Mouse (Mus musculus) splenic B cell, adult 2 months (primary cell): ENCODE measurements around the gene Vipr2.

Experiments used
- DNase-seq: peaks from one replicate; pipeline ENCODE4 v3.0.0-alpha.2; 2011; ENCODE audit warnings: low read depth, low spot score
- H3K27me3 ChIP-seq: 2 replicates; pipeline ENCODE4 v1.6.1; 2012; ENCODE audit warnings: mild to moderate bottlenecking, low read length, moderate library complexity, mixed read lengths; ENCODE audit not compliant: control insufficient read depth, poor library complexity, insufficient read depth, severe bottlenecking
- H3K36me3 ChIP-seq: 2 replicates; pipeline ENCODE4 v1.6.1; 2012; ENCODE audit warnings: mild to moderate bottlenecking, low read length, moderate library complexity, mixed read lengths; ENCODE audit not compliant: control insufficient read depth, poor library complexity, insufficient read depth, severe bottlenecking

Vipr2 gene

DNA sequence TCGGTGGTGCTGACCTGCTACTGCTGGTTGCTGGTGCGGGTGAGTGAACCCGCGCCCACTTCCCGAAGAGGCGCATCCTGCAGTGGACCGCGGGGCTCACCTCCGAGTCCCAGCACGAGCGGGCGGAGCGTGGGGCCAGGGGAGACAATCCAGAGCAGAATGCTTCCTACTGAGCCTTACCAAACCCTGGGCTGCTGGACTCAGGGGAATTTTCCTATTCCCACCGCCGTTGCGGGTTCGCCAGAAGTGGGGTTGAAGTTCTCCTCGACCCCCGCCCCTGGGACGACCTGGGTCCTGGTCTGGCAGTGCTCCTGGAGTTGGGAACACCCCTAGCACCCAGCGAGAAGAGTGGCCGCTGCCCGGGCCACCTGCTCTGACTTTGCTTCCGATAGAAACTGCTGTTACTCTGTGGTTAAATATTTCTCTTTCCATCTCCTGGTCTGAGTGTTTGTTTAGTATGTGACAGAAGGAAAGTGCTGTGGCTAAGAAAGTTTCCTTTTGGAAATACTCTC, 385 bp downstream of the Vipr2 start:
- no peaks in the 10 kb centered on the region for H3K36me3 ChIP-seq
- no peak for DNase-seq
- no peaks in the 10 kb centered on the region; the same call in 1 of the 2 replicates for H3K27me3 ChIP-seq

- Histone ChIP-seq H3K36me3 (no peaks in the 10 kb centered on the region), H3K27me3 (no peaks in the 10 kb centered on the region)
- no peak for DNase-seq
Measured at GRCm38 (mm10) chr12:116083125-116083524, 5.6 kb downstream of the Vipr2 start.

DNA sequence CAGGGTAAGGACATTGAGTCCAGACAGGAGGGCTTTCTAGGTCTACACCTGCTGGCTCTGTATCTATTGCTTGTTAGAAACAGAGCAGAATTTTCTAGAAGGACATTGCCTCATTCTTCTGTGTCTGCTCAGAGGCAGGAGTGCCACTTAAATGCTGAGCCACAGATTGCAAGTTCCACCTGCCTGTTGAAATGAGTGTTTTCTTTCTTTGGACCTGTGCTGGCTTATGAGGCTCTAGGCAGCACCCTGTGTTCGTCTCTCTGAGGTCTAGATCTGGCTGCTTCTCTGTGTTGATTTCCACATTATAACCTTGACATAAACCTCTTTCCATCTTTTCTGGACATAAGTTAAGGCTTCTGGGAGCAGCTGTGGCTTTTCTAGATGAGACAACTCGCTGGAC, 6.8 kb downstream of the Vipr2 start:
- no peaks in the 10 kb centered on the region for H3K27me3 ChIP-seq
- H3K36me3 ChIP-seq, result no peaks in the 10 kb centered on the region
- DNase-seq, result no peak

DNA sequence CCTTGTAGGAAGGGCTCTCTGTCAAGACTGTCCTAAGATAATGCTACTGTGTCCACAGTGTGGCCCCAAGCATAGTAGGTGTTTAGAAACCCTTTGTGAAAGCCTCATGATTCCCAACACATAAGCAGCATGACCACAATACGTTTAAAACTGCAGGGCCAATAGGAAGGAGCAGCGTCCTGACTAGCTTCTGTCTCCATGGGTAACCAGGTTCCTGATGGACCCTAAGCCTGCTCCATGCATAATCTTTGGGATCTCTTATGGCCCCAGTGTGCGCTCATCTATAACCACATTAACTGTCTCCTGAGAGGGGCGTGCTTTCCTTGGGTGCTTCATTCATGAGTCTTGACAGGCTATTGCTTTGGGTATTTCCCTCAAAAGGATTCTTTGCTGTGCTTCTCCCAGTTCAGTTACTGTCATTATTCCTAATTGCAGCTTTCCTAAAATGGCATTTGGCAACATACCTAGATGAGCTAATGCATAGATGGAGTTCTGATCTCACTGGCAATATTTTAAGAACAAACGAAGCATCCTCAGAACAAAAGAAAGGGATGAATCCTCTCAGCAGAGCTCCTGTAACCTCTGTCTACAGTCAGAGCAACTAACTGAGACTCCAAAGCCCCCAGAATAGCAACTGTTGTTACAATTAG, 9.6 kb downstream of the Vipr2 start:
- Histone ChIP-seq H3K36me3 (no peaks in the 10 kb centered on the region), H3K27me3 (no peaks in the 10 kb centered on the region)
- no peak for DNase-seq

GRCm38 (mm10) chr12:116089836-116090235, 12.3 kb downstream of the Vipr2 start:
- DNase-seq, result no peak
- Histone ChIP-seq H3K36me3 (no peaks in the 10 kb centered on the region), H3K27me3 (no peaks in the 10 kb centered on the region)

- no peaks in the 10 kb centered on the region for H3K27me3 ChIP-seq
- H3K36me3 ChIP-seq, result no peaks in the 10 kb centered on the region
- no peak for DNase-seq
Measured at GRCm38 (mm10) chr12:116094765-116095555, 17.4 kb downstream of the Vipr2 start.

DNA sequence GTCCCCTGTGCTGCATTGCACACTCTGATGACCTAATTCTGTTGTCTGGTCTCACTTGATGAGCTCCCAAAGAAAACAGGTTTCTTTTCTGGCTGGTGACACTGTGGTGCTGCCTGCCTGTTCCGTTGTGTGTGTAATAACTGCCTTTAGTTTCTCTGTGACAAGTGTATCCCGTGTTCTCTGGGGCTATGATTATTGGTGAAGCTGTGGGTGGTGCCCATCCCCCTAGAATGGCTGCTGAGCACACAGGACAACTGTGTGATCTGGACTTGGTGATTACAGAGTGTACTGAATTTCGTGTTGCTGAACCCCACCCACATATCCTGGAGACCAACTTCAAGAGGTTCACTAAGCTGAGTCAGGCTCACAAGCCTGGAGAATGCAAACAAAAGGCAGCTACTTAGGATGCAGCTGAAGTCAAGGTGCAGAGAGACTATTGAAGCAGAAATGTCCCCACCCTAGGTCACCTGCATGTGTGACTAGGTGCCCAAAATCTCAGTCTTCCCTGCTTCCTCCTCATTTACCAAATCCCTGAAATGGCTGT, 18.9 kb downstream of the Vipr2 start:
- no peak for DNase-seq
- Histone ChIP-seq H3K36me3 (no peaks in the 10 kb centered on the region), H3K27me3 (no peaks in the 10 kb centered on the region)

GRCm38 (mm10) chr12:116097166-116097565, 19.6 kb downstream of the Vipr2 start:
- DNase-seq, result no peak
- Histone ChIP-seq H3K27me3 (no peaks in the 10 kb centered on the region), H3K36me3 (no peaks in the 10 kb centered on the region)

DNA sequence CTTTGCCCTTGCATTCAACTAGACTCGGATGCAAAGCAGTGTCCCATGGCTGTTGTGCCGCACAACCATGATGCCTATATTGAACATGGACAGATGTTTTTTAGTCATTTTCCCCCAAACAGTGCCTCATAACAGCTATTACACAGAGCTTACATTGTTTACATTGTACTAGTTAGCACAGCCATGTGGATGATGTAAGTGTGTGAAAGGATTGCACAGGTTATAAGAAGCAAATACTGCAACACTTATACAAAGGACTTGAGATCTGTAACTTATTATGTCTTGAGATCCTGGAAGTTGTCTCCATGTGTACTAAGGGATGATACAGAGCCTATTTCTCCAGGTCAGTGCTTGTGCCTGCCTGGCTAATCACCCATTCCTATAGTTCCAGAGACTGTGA, 24.4 kb downstream of the Vipr2 start:
- no peaks in the 10 kb centered on the region for H3K36me3 ChIP-seq
- no peaks in the 10 kb centered on the region for H3K27me3 ChIP-seq
- DNase-seq, result no peak

DNA sequence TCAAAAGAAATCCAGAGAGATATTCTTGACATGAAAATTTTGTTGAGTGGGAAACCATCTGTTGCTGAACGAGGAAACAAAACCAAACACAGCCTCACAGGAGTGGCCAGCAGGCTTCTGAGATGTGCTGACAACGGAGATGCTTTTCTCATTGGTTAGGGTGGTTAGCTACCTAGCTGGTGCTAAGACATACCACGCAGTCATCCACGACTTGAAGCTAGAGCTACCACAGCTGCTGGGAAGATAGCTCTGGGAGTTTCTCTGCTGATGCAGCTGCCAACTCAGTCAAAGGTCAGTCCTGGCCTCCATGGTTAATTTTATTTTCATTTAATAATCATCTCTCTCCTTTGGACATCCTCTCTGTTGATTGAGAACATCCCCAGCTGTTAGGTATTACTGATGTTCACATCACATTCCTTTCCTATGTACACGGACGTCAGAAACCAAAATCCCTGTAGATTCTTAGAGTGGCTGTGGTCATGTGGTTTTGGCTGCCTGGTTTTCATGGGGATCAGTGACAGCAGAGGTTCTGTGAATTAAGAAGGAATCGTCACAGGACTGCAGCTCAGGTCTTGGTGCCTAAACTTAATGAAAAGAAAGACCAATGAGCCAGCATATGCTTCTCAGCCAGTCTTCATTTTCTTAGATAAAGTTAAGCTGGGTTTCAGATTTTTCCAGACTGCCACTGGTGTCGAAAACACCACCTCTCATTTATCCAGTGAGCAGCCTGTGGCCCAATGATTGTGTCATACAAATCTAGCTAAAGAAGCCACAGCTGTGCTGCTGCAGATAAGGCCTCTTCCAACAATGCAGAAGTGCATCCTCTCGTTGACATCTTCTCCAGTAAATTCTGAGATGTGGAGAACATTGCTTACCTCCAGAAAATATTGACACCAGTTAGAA, 32.2 kb downstream of the Vipr2 start:
- Histone ChIP-seq H3K27me3 (no peaks in the 10 kb centered on the region), H3K36me3 (no peaks in the 10 kb centered on the region)
- no peak for DNase-seq

GRCm38 (mm10) chr12:116111007-116111694, 33.6 kb downstream of the Vipr2 start:
- Histone ChIP-seq H3K27me3 (no peaks in the 10 kb centered on the region), H3K36me3 (no peaks in the 10 kb centered on the region)
- DNase-seq, result no peak

GRCm38 (mm10) chr12:116115781-116116180, 38.3 kb downstream of the Vipr2 start:
- H3K27me3 ChIP-seq, result no peaks in the 10 kb centered on the region

DNA sequence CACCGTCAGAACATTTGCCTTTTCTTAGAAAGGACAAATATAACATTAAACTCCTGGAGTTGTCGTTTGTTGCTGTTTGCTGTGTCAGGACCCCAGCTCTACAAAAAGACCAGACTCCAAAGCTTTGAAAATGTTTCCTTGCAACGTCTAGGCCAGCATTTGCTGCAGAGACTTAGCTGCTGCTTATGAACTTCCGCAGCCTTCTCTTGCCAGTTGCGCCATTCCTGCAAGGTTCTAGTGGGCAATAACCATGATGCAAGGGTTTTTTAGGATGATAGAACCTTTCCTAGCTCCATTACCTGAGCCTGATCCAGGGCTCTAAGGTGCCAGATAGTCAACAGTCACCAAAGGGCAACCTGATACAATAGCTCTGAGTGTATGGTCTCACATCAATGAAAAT, 38.9 kb downstream of the Vipr2 start:
- no peaks in the 10 kb centered on the region for H3K36me3 ChIP-seq
- no peaks in the 10 kb centered on the region for H3K27me3 ChIP-seq
- DNase-seq, result no peak

More at GRCm38 (mm10) chr12:116115781-116116180, 38.3 kb downstream of the Vipr2 start:
- no peak for DNase-seq
- no peaks in the 10 kb centered on the region for H3K36me3 ChIP-seq

DNA sequence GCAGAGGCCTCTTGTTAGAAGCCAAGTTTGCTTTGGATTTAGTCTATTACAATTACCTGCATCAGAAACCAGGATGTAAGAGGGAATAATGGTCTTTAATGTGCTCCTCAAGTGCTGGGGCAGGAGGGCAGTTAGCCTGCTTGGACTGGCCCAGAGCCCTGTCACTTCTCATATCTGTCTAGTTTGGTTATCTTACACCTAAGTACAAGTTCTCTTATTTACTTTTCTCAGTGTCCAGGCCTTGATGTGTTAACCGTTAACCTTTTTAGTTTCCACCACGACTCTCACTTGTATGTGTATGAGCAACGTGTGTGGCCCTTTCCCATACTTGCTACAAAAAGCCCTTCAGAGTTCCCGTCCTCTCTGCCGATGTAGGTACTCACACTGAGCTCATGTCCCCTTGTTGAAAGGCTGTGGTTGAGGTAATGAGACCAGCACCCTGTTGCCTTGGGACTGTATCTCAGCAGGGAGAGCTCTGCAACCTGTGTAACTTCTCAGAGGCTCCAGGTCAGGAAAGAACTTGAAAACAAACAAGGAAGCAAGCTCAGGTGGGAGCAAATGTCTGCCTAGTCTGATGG, 39.9 kb downstream of the Vipr2 start:
- no peaks in the 10 kb centered on the region for H3K36me3 ChIP-seq
- DNase-seq, result no peak
- H3K27me3 ChIP-seq, result no peaks in the 10 kb centered on the region
